Mouse (Mus musculus) embryonic facial prominence, embryonic 13.5 days (tissue): ENCODE results near the gene Hrh1. TPM values are rescaled to one million over a fixed set of nuclear protein-coding genes. Genes with fewer than 3 reads are reported as not detected.

Experiments
- ATAC-seq: fragments of 200-750 bp; cut with Nextera tagmentation; 2 replicates; pipeline ENCODE4 v1.8.0; 2017; ENCODE audit warnings: low read depth; ENCODE audit not compliant: insufficient number of reproducible peaks, insufficient read depth, low FRiP score, low TSS enrichment
- H3K27ac ChIP-seq: fragments of 300-500 bp; sonication (generic); 2 replicates; pipeline ENCODE4 v1.5.1; 2015; ENCODE audit warnings: moderate library complexity, mild to moderate bottlenecking, inconsistent platforms
- H3K27me3 ChIP-seq: fragments of 300-500 bp; sonication (generic); 2 replicates; pipeline ENCODE4 v1.6.1; 2015; ENCODE audit warnings: mild to moderate bottlenecking, inconsistent platforms
- H3K36me3 ChIP-seq: fragments of 300-500 bp; sonication (generic); 2 replicates; pipeline ENCODE4 v1.6.1; 2015; ENCODE audit warnings: mild to moderate bottlenecking, inconsistent platforms
- H3K4me1 ChIP-seq: fragments of 300-500 bp; sonication (generic); 2 replicates; pipeline ENCODE4 v1.6.1; 2015; ENCODE audit warnings: inconsistent platforms
- H3K4me2 ChIP-seq: fragments of 300-500 bp; sonication (generic); 2 replicates; pipeline ENCODE4 v1.6.1; 2015; ENCODE audit warnings: moderate library complexity, mild to moderate bottlenecking, inconsistent platforms
- H3K4me3 ChIP-seq: fragments of 300-500 bp; sonication (generic); 2 replicates; pipeline ENCODE4 v1.5.1; 2015; ENCODE audit warnings: mild to moderate bottlenecking, inconsistent platforms
- H3K9ac ChIP-seq: fragments of 300-500 bp; sonication (generic); 2 replicates; pipeline ENCODE4 v1.6.1; 2015; ENCODE audit warnings: mild to moderate bottlenecking, inconsistent platforms
- H3K9me3 ChIP-seq: fragments of 300-500 bp; sonication (generic); 2 replicates; pipeline ENCODE4 v1.6.1; 2016; ENCODE audit warnings: inconsistent platforms
- WGBS: fragments of 180-500 bp; shearing (Covaris S2); methylation state at CpG from one replicate; pipeline ENCODE4 v1.1.7; 2015; ENCODE audit warnings: mixed read lengths; 5-methylcytosine and 5-hydroxymethylcytosine counted together
- polyA plus RNA-seq: library from polyadenylated mRNA; unstranded; fragments of >200 nt; fragmentation: Nextera tagmentation; extraction: Ambion mirVana; gene quantifications from 2 replicates; pipeline ENCODE4 v1.2.1, GENCODE M21; 2015

The Hrh1 gene
- 0.10 TPM in 1 of 2 replicates, not detected in the other for polyA plus RNA-seq

GRCm38 (mm10) chr6:114397691-114398217, at the start of gene Hrh1:
Gene Hrh1 (plus strand): TSS chr6:114397936.
- under 1% methylated on average over 54 of the region's 56 CpGs for WGBS
- ATAC-seq: no peak
- Histone ChIP-seq H3K36me3 (no peaks in the 10 kb centered on the region), H3K4me2 (peak within 1 kb of the TSS; percentile 97), H3K27ac (no peak within 1 kb of the TSS), H3K9ac (peak within 1 kb of the TSS; percentile 60; the same call in 1 of the 2 replicates), H3K4me3 (peak within 1 kb of the TSS; percentile 55), H3K27me3 (peaks cover 83% of the 10 kb centered on the region), H3K9me3 (peaks cover 5% of the 10 kb centered on the region; the same call in 1 of the 2 replicates), H3K4me1 (peaks cover 16% of the 10 kb centered on the region)

GRCm38 (mm10) chr6:114354635-114355034, 43.1 kb upstream of the Hrh1 start:
- no peak overlapping the region for H3K9ac ChIP-seq
- no peak for ATAC-seq
- H3K4me2 ChIP-seq: no peak overlapping the region

GRCm38 (mm10) chr6:114358171-114358570, 39.6 kb upstream of the Hrh1 start:
- no peak overlapping the region for H3K4me3 ChIP-seq
- no peak overlapping the region for H3K27ac ChIP-seq
- ATAC-seq: no peak
- H3K9ac ChIP-seq: no peak overlapping the region
- H3K27me3 ChIP-seq: peaks cover 2% of the 10 kb centered on the region; the same call in 1 of the 2 replicates
- H3K4me1 ChIP-seq: peaks cover 4% of the 10 kb centered on the region
- 43% methylated on average over 3 of the region's 3 CpGs for WGBS
- H3K9me3 ChIP-seq: no peaks in the 10 kb centered on the region
- H3K4me2 ChIP-seq: no peak overlapping the region
- no peaks in the 10 kb centered on the region for H3K36me3 ChIP-seq

More at GRCm38 (mm10) chr6:114354635-114355034, 43.1 kb upstream of the Hrh1 start:
- peaks cover 4% of the 10 kb centered on the region for H3K4me1 ChIP-seq
- H3K9me3 ChIP-seq: no peaks in the 10 kb centered on the region
- no peak overlapping the region for H3K27ac ChIP-seq
- peaks cover 2% of the 10 kb centered on the region; the same call in 1 of the 2 replicates for H3K27me3 ChIP-seq
- WGBS: 73% methylated on average over 4 of the region's 4 CpGs
- H3K4me3 ChIP-seq: no peak overlapping the region
- H3K36me3 ChIP-seq: no peaks in the 10 kb centered on the region

- Histone ChIP-seq H3K27ac (no peak overlapping the region), H3K4me1 (peaks cover 8% of the 10 kb centered on the region), H3K36me3 (no peaks in the 10 kb centered on the region), H3K4me2 (no peak overlapping the region), H3K4me3 (no peak overlapping the region), H3K9me3 (no peaks in the 10 kb centered on the region), H3K9ac (no peak overlapping the region), H3K27me3 (peaks cover 10% of the 10 kb centered on the region)
- 76% methylated on average over 4 of the region's 4 CpGs for WGBS
- ATAC-seq: no peak
Measured at GRCm38 (mm10) chr6:114362355-114362754, 35.4 kb upstream of the Hrh1 start.

- Histone ChIP-seq H3K27ac (no peak overlapping the region), H3K4me3 (no peak overlapping the region), H3K36me3 (no peaks in the 10 kb centered on the region), H3K4me1 (0 out of 2 replicates have a peak, but pooled peaks cover 4% of the 10 kb centered on the region), H3K4me2 (no peak overlapping the region), H3K27me3 (peaks cover 10% of the 10 kb centered on the region), H3K9ac (no peak overlapping the region), H3K9me3 (no peaks in the 10 kb centered on the region)
- WGBS: 77% methylated on average over 8 of the region's 8 CpGs
- no peak for ATAC-seq
Measured at GRCm38 (mm10) chr6:114363740-114364139, 34.0 kb upstream of the Hrh1 start.

DNA sequence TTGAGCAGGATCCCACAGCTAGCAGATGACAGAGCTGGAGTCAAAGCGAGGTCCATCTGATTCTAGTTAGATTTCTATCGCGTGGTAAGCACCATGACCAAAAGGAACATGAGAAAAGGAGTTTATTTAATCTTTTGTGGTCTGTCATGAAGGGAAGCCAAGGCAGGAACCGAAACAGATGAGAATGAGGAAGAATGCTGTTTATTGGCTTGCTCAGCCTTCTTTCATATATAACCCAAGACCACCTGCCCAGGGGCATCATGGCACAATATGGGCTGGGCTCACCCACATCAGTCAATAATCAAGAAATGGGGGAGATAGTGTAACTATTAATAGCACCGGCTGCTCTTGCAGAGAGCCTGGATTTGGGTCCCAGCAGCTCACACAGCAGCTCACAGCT, 33.0 kb upstream of the Hrh1 start:
- Histone ChIP-seq H3K9me3 (no peaks in the 10 kb centered on the region), H3K4me3 (no peak overlapping the region), H3K36me3 (no peaks in the 10 kb centered on the region), H3K27me3 (peaks cover 7% of the 10 kb centered on the region), H3K4me1 (0 out of 2 replicates have a peak, but pooled peaks cover 4% of the 10 kb centered on the region), H3K9ac (no peak overlapping the region), H3K27ac (no peak overlapping the region), H3K4me2 (no peak overlapping the region)
- no peak for ATAC-seq
- WGBS: 36% methylated on average over 5 of the region's 5 CpGs

DNA sequence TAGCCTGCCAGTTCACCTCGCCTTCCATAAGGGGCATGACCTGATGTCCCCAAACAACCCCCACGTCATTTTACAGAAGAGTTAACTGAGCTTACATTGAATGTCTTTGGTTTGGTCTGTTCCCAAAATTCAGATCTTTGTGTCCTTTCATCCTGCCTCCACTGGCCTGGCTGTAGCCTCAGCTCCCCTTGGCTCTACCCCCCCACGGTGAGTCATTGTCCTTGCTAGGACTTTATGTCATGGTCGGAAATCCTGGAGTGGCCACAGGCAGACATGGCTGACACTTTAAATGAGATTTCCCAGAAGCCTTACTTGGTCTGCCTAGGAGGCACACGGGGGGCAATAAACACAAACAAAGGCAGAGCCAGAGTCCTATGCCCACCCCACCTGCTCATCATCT, 31.5 kb upstream of the Hrh1 start:
- peaks cover 7% of the 10 kb centered on the region for H3K27me3 ChIP-seq
- WGBS: 77% methylated on average over 5 of the region's 5 CpGs
- H3K27ac ChIP-seq: no peak overlapping the region
- ATAC-seq: no peak
- no peak overlapping the region for H3K9ac ChIP-seq
- no peak overlapping the region for H3K4me3 ChIP-seq
- no peak overlapping the region for H3K4me2 ChIP-seq
- no peaks in the 10 kb centered on the region for H3K9me3 ChIP-seq
- no peaks in the 10 kb centered on the region for H3K36me3 ChIP-seq
- 0 out of 2 replicates have a peak, but pooled peaks cover 4% of the 10 kb centered on the region for H3K4me1 ChIP-seq

DNA sequence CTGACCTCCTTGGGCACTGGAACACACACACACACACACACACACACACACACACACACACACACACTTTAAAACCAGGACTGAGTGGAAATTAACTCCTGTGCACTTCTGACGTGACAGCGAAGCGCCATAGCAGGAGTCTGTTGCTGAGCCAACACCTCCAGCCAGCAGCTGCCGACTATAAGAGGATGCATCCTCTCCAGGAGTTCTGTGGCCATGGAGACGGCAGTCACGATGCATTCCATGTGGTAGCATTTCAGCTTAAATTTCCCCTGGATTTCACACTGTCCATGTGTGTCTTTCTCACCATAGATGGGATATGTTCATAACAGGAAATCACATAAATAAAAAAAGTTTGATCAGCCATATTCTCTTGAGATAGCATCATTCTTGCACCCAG, 30.1 kb upstream of the Hrh1 start:
- no peak for ATAC-seq
- no peak overlapping the region for H3K9ac ChIP-seq
- WGBS: 69% methylated on average over 6 of the region's 6 CpGs

DNA sequence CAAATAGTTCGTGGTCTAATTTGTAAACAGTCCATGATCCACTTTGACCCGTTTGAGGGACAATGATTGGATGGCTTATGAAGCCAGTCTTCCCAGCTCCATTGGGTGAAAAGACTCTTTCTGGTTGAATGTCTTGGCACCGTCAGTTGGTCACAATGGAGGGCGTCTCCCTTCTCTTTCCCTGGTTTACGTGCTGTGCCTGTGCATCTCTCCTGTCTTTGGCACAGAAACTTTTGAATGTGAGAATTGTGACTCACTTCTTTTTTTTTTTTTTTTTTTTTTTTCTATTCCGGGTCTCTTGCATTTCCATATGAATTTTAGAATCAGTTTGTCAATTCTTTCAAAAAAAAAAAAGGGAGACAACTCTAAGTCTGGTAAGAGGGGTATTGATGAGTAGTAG, 29.5 kb upstream of the Hrh1 start:
- H3K9me3 ChIP-seq: no peaks in the 10 kb centered on the region
- peaks cover 7% of the 10 kb centered on the region for H3K27me3 ChIP-seq
- no peak overlapping the region for H3K4me3 ChIP-seq
- H3K9ac ChIP-seq: no peak overlapping the region
- H3K4me1 ChIP-seq: 0 out of 2 replicates have a peak, but pooled peaks cover 4% of the 10 kb centered on the region
- no peaks in the 10 kb centered on the region for H3K36me3 ChIP-seq
- no peak for ATAC-seq
- no peak overlapping the region for H3K27ac ChIP-seq
- 82% methylated on average over 6 of the region's 6 CpGs for WGBS
- H3K4me2 ChIP-seq: no peak overlapping the region

More for the DNA sequence above, 30.1 kb upstream of the Hrh1 start:
- H3K27ac ChIP-seq: no peak overlapping the region
- H3K9me3 ChIP-seq: no peaks in the 10 kb centered on the region
- H3K4me2 ChIP-seq: no peak overlapping the region
- 0 out of 2 replicates have a peak, but pooled peaks cover 4% of the 10 kb centered on the region for H3K4me1 ChIP-seq
- no peaks in the 10 kb centered on the region for H3K36me3 ChIP-seq
- H3K4me3 ChIP-seq: no peak overlapping the region
- peaks cover 7% of the 10 kb centered on the region for H3K27me3 ChIP-seq

- no peak overlapping the region for H3K4me2 ChIP-seq
- no peaks in the 10 kb centered on the region for H3K27me3 ChIP-seq
- no peaks in the 10 kb centered on the region for H3K4me1 ChIP-seq
- no peak overlapping the region for H3K9ac ChIP-seq
- WGBS: 88% methylated on average over 7 of the region's 7 CpGs
- H3K36me3 ChIP-seq: no peaks in the 10 kb centered on the region
- H3K4me3 ChIP-seq: no peak overlapping the region
- no peak overlapping the region for H3K27ac ChIP-seq
- no peak for ATAC-seq
- H3K9me3 ChIP-seq: peaks cover 4% of the 10 kb centered on the region; the same call in 1 of the 2 replicates
Measured at GRCm38 (mm10) chr6:114372741-114373140, 25.0 kb upstream of the Hrh1 start.

DNA sequence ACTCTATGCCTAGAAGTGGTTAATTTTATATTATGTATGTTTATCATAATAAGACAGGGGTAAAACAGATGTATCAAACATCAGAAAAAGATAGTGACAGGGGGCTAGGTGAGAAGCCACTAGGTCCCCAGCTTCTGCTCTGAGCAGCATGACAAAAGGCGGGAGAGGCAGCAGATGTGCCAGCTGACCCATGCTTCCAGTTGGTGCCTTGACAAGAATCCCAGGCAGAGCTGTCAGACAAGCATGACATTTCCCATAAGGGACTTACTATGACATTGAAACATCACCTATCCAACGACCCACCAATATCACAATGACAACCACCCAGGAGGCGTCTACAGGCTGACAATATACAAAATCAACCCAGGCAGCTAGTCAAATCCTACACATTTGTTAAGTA, 16.9 kb upstream of the Hrh1 start:
- no peak overlapping the region for H3K4me3 ChIP-seq
- H3K4me2 ChIP-seq: no peak overlapping the region
- no peaks in the 10 kb centered on the region for H3K36me3 ChIP-seq
- no peak overlapping the region for H3K9ac ChIP-seq
- no peaks in the 10 kb centered on the region for H3K27me3 ChIP-seq
- 73% methylated on average over 3 of the region's 3 CpGs for WGBS
- peaks cover 4% of the 10 kb centered on the region; the same call in 1 of the 2 replicates for H3K9me3 ChIP-seq
- no peak overlapping the region for H3K27ac ChIP-seq
- H3K4me1 ChIP-seq: no peaks in the 10 kb centered on the region
- no peak for ATAC-seq

DNA sequence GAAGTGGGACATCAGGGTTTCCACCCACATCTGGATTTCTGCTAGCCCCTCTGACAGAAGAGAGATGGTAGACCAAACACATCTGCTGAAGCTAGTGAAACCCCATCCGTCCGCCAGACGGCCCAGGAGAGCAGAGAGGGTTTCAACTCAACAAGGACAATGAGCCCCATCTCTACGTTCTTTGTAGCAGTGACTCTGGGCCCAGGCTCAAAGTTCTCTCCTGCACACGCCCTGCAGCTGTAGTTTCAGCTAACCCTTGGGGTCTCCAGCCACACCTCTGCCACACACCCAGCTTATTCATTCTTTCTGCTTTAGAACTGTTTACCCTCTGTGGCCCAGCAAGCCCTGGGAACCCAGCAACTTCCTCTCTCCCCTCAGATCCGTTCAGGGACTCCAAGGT, 10.4 kb upstream of the Hrh1 start:
- no peak overlapping the region for H3K27ac ChIP-seq
- WGBS: 49% methylated on average over 6 of the region's 6 CpGs
- no peak overlapping the region for H3K9ac ChIP-seq
- H3K27me3 ChIP-seq: peaks cover 6% of the 10 kb centered on the region; the same call in 1 of the 2 replicates
- no peak overlapping the region for H3K4me3 ChIP-seq
- H3K9me3 ChIP-seq: no peaks in the 10 kb centered on the region
- no peaks in the 10 kb centered on the region for H3K36me3 ChIP-seq
- no peak overlapping the region for H3K4me2 ChIP-seq
- no peaks in the 10 kb centered on the region for H3K4me1 ChIP-seq
- ATAC-seq: no peak
